Mouse (Mus musculus) heart, adult 18-20 months (tissue): Measurements from ENCODE around the gene Tmem221. TPM values are rescaled to one million over a fixed set of nuclear protein-coding genes. Genes with fewer than 3 reads are reported as not detected.
A peak's percentile ranks its signal among the peaks of the same experiment; 100 is the strongest.

ENCODE experiments used
- DNase-seq, 2 experiments: peaks; one replicate each; pipeline ENCODE4 v3.0.0; 2021 to 2022; ENCODE audit warnings: mixed read lengths in 1 of 2
- long read RNA-seq, 2 experiments: library from polyadenylated mRNA; stranded (forward); transcript quantifications; one replicate each; pipeline ENCODE4 v2.0.0; 2021
- total RNA-seq, 2 experiments: library from RNA; stranded (reverse); gene quantifications; 2 replicates each; pipeline ENCODE4 v1.2.3; 2021

The Tmem221 gene
- total RNA-seq: under 1 TPM; 0.42 to 0.51 TPM
- long read RNA-seq, experiment 1: 0 reads
- long read RNA-seq, experiment 2, partial matches to known transcripts: 0 of 1 reads
- long read RNA-seq, experiment 2, other reads (novel, unspliced or antisense): 1 of 1 reads

- no peak for DNase-seq
Measured at GRCm38 (mm10) chr8:71558071-71558957, at the start of gene Tmem221. Gene Tmem221 (minus strand): TSS chr8:71558871.

- DNase-seq: no peak
Measured at GRCm38 (mm10) chr8:71604021-71604420, 45.4 kb upstream of the Tmem221 start.

GRCm38 (mm10) chr8:71602666-71603334, 44.1 kb upstream of the Tmem221 start:
- DNase-seq: peak; percentile 78 to 87

- no peak for DNase-seq
Measured at GRCm38 (mm10) chr8:71601939-71602665, 43.4 kb upstream of the Tmem221 start.

GRCm38 (mm10) chr8:71598841-71599240, 40.2 kb upstream of the Tmem221 start:
- no peak for DNase-seq

GRCm38 (mm10) chr8:71598375-71598774, 39.7 kb upstream of the Tmem221 start:
- DNase-seq: no peak

GRCm38 (mm10) chr8:71597451-71597850, 38.8 kb upstream of the Tmem221 start, which contains the start of gene Fam129c:
Gene Fam129c (plus strand): TSS chr8:71597648.
- no peak for DNase-seq

- peak in 1 of 2 experiments; percentile 32 for DNase-seq
Measured at GRCm38 (mm10) chr8:71596798-71597197, 38.1 kb upstream of the Tmem221 start.

- no peak for DNase-seq
Measured at GRCm38 (mm10) chr8:71596384-71596783, 37.7 kb upstream of the Tmem221 start.

- peak; percentile 88 to 91 for DNase-seq
Measured at GRCm38 (mm10) chr8:71595862-71596261, 37.2 kb upstream of the Tmem221 start.

GRCm38 (mm10) chr8:71594324-71594722, 35.7 kb upstream of the Tmem221 start:
- no peak for DNase-seq

GRCm38 (mm10) chr8:71593556-71594323, 35.1 kb upstream of the Tmem221 start:
- DNase-seq: no peak

GRCm38 (mm10) chr8:71592374-71593170, 33.9 kb upstream of the Tmem221 start:
- peak; percentile 85 for DNase-seq

GRCm38 (mm10) chr8:71591471-71592373, 33.1 kb upstream of the Tmem221 start, which contains the start of gene Pgls:
Gene Pgls (plus strand): TSS chr8:71592176.
- peak; percentile 96 to 97 for DNase-seq

- DNase-seq: no peak
Measured at GRCm38 (mm10) chr8:71591017-71591416, 32.3 kb upstream of the Tmem221 start.

GRCm38 (mm10) chr8:71588762-71589161, 30.1 kb upstream of the Tmem221 start:
- DNase-seq: no peak

- DNase-seq: peak in 1 of 2 experiments; percentile 63
Measured at GRCm38 (mm10) chr8:71586891-71587290, 28.2 kb upstream of the Tmem221 start.

- no peak for DNase-seq
Measured at GRCm38 (mm10) chr8:71580201-71580600, 21.5 kb upstream of the Tmem221 start.

- DNase-seq: peak; percentile 75 to 83
Measured at GRCm38 (mm10) chr8:71579476-71579875, 20.8 kb upstream of the Tmem221 start.
